In genomic region chr4:45848825-45849156, GRCm38 (mm10) we compare ENCODE assay signal across 14 mouse cellular contexts. TPM values are rescaled to one million over a fixed set of nuclear protein-coding genes. Genes with fewer than 3 reads are reported as not detected.
DNase-seq lines count a peak whose midpoint lies in the region; ATAC-seq lines count a peak whose summit lies in the region.
"Had no signal": no experiment of that assay in that cellular context is flagged by ENCODE, and none has a peak within 500 bp of the region (broad histone marks: within the 10 kb centered on the region; RNA-seq: fewer than 3 reads in every experiment).

No protein-coding gene starts in this region.

- H3K27ac ChIP-seq in midbrain, embryonic 10.5 days (replicated peaks): 0 out of 2 replicates have a peak overlapping the region, but pooled peaks have one; percentile 3
- H3K27ac ChIP-seq in midbrain, embryonic 14.5 days (replicated peaks; ENCODE audit: low read depth, low read length): no peak overlapping the region
- peak overlapping the region; percentile 45; the same call in 1 of the 2 replicates for H3K27ac ChIP-seq in kidney, embryonic 15.5 days
- no peak overlapping the region for H3K27ac ChIP-seq in limb, embryonic 15.5 days
- H3K27ac ChIP-seq in neural tube, embryonic 15.5 days (replicated peaks): no peak overlapping the region
- H3K27ac ChIP-seq in heart, embryonic 11.5 days (ENCODE audit: low read depth, low read length): no peak overlapping the region
- H3K27ac ChIP-seq in embryonic facial prominence, embryonic 10.5 days (replicated peaks): no peak overlapping the region
- H3K27ac ChIP-seq: embryonic facial prominence, embryonic 13.5 days; hindbrain, postnatal 0 days had no signal

- ATAC-seq in midbrain, embryonic 14.5 days (ENCODE audit: low FRiP score, low TSS enrichment): no peak
- ATAC-seq in kidney, embryonic 15.5 days (replicated peaks; ENCODE audit: low FRiP score): no peak
- ATAC-seq in limb, embryonic 15.5 days (ENCODE audit: insufficient number of reproducible peaks, low FRiP score, low TSS enrichment, low read depth): no peak
- ATAC-seq in neural tube, embryonic 15.5 days (ENCODE audit: low FRiP score): no peak
- ATAC-seq in heart, embryonic 11.5 days (replicated peaks; ENCODE audit: insufficient number of reproducible peaks, low FRiP score, low TSS enrichment): no peak
- ATAC-seq: forebrain, postnatal 0 days; hindbrain, postnatal 0 days had no signal

- no peak overlapping the region for H3K9ac ChIP-seq in midbrain, embryonic 14.5 days (replicated peaks; ENCODE audit: low read length)
- H3K9ac ChIP-seq in kidney, embryonic 15.5 days: no peak overlapping the region
- H3K9ac ChIP-seq in limb, embryonic 15.5 days: no peak overlapping the region
- H3K9ac ChIP-seq in neural tube, embryonic 15.5 days (replicated peaks): no peak overlapping the region
- no peak overlapping the region for H3K9ac ChIP-seq in heart, embryonic 11.5 days (ENCODE audit: low read depth, low read length)
- H3K9ac ChIP-seq: embryonic facial prominence, embryonic 13.5 days; forebrain, postnatal 0 days had no signal

- no peaks in the 10 kb centered on the region for H3K9me3 ChIP-seq in midbrain, embryonic 10.5 days (replicated peaks)
- H3K9me3 ChIP-seq in midbrain, embryonic 14.5 days (ENCODE audit: control insufficient read depth, low read length): no peaks in the 10 kb centered on the region
- H3K9me3 ChIP-seq in kidney, embryonic 15.5 days (replicated peaks): no peaks in the 10 kb centered on the region
- H3K9me3 ChIP-seq in limb, embryonic 15.5 days: no peaks in the 10 kb centered on the region
- H3K9me3 ChIP-seq in neural tube, embryonic 15.5 days (replicated peaks): no peaks in the 10 kb centered on the region
- H3K9me3 ChIP-seq in heart, embryonic 11.5 days (replicated peaks; ENCODE audit: control insufficient read depth, low read length): no peaks in the 10 kb centered on the region
- no peaks in the 10 kb centered on the region for H3K9me3 ChIP-seq in embryonic facial prominence, embryonic 10.5 days
- H3K9me3 ChIP-seq: embryonic facial prominence, embryonic 13.5 days had no signal

- no peaks in the 10 kb centered on the region for H3K36me3 ChIP-seq in midbrain, embryonic 10.5 days
- H3K36me3 ChIP-seq in midbrain, embryonic 14.5 days (ENCODE audit: control insufficient read depth, insufficient read depth, low read length): no peaks in the 10 kb centered on the region
- H3K36me3 ChIP-seq in kidney, embryonic 15.5 days: no peaks in the 10 kb centered on the region
- H3K36me3 ChIP-seq in limb, embryonic 15.5 days: no peaks in the 10 kb centered on the region
- H3K36me3 ChIP-seq in neural tube, embryonic 15.5 days: no peaks in the 10 kb centered on the region
- H3K36me3 ChIP-seq in heart, embryonic 11.5 days (ENCODE audit: control insufficient read depth, insufficient read depth, low read length): no peaks in the 10 kb centered on the region
- no peaks in the 10 kb centered on the region for H3K36me3 ChIP-seq in embryonic facial prominence, embryonic 10.5 days (replicated peaks)
- H3K36me3 ChIP-seq: embryonic facial prominence, embryonic 13.5 days had no signal

- H3K4me1 ChIP-seq in midbrain, embryonic 10.5 days: peaks cover 24% of the 10 kb centered on the region
- H3K4me1 ChIP-seq in midbrain, embryonic 14.5 days (ENCODE audit: control insufficient read depth, insufficient read depth, low read length): no peaks in the 10 kb centered on the region
- H3K4me1 ChIP-seq in kidney, embryonic 15.5 days: peaks cover 34% of the 10 kb centered on the region
- peaks cover 8% of the 10 kb centered on the region for H3K4me1 ChIP-seq in limb, embryonic 15.5 days
- peaks cover 13% of the 10 kb centered on the region for H3K4me1 ChIP-seq in neural tube, embryonic 15.5 days
- H3K4me1 ChIP-seq in heart, embryonic 11.5 days (ENCODE audit: control insufficient read depth, insufficient read depth, low read length): peaks cover 11% of the 10 kb centered on the region
- peaks cover 11% of the 10 kb centered on the region; the same call in 1 of the 2 replicates for H3K4me1 ChIP-seq in embryonic facial prominence, embryonic 10.5 days
- H3K4me1 ChIP-seq: embryonic facial prominence, embryonic 13.5 days had no signal

- H3K27me3 ChIP-seq in midbrain, embryonic 10.5 days (ENCODE audit: low read depth, poor library complexity, severe bottlenecking): peaks cover 36% of the 10 kb centered on the region
- no peaks in the 10 kb centered on the region for H3K27me3 ChIP-seq in midbrain, embryonic 14.5 days (ENCODE audit: control insufficient read depth, insufficient read depth, low read length)
- H3K27me3 ChIP-seq in kidney, embryonic 15.5 days: peaks cover 22% of the 10 kb centered on the region
- H3K27me3 ChIP-seq in limb, embryonic 15.5 days: peaks cover 55% of the 10 kb centered on the region
- H3K27me3 ChIP-seq in neural tube, embryonic 15.5 days (replicated peaks): no peaks in the 10 kb centered on the region; the same call in 1 of the 2 replicates
- H3K27me3 ChIP-seq in heart, embryonic 11.5 days (ENCODE audit: control insufficient read depth, insufficient read depth, low read length): peaks cover 26% of the 10 kb centered on the region
- peaks cover 29% of the 10 kb centered on the region; the same call in 1 of the 2 replicates for H3K27me3 ChIP-seq in embryonic facial prominence, embryonic 10.5 days (replicated peaks; ENCODE audit: low read depth, poor library complexity, severe bottlenecking)

- no peak for DNase-seq in midbrain, embryonic 10.5 days (ENCODE audit: low spot score)
- DNase-seq in midbrain, embryonic 14.5 days: no peak
- no peak for DNase-seq in lung, postnatal 4 days
- DNase-seq in embryonic facial prominence, embryonic 10.5 days (ENCODE audit: low spot score): no peak
- DNase-seq: cerebellum, adult 9-11 months; forebrain, postnatal 0 days; gastrocnemius, postnatal 36 days; left cerebral cortex, postnatal 4 days had no signal

- no peak overlapping the region for H3K4me3 ChIP-seq in midbrain, embryonic 10.5 days
- no peak overlapping the region for H3K4me3 ChIP-seq in midbrain, embryonic 14.5 days (replicated peaks; ENCODE audit: low read depth, low read length)
- H3K4me3 ChIP-seq in kidney, embryonic 15.5 days (replicated peaks): peak overlapping the region; percentile 15; the same call in 1 of the 2 replicates
- no peak overlapping the region for H3K4me3 ChIP-seq in limb, embryonic 15.5 days
- H3K4me3 ChIP-seq in neural tube, embryonic 15.5 days (replicated peaks): no peak overlapping the region
- H3K4me3 ChIP-seq in heart, embryonic 11.5 days (ENCODE audit: low read depth, low read length): no peak overlapping the region
- no peak overlapping the region for H3K4me3 ChIP-seq in embryonic facial prominence, embryonic 10.5 days
- H3K4me3 ChIP-seq: embryonic facial prominence, embryonic 13.5 days had no signal

- H3K4me2 ChIP-seq in midbrain, embryonic 14.5 days (ENCODE audit: low read length): no peak overlapping the region
- peak overlapping the region; percentile 36; the same call in 1 of the 2 replicates for H3K4me2 ChIP-seq in kidney, embryonic 15.5 days
- H3K4me2 ChIP-seq in limb, embryonic 15.5 days: peak overlapping the region; percentile 6; the same call in 1 of the 2 replicates
- peak overlapping the region; percentile 13; the same call in 1 of the 2 replicates for H3K4me2 ChIP-seq in neural tube, embryonic 15.5 days
- H3K4me2 ChIP-seq in heart, embryonic 11.5 days: no peak overlapping the region
- H3K4me2 ChIP-seq: embryonic facial prominence, embryonic 13.5 days had no signal

- WGBS in midbrain, embryonic 10.5 days: 55% methylated on average over 10 of the region's 10 CpGs
- 42% methylated on average over 10 of the region's 10 CpGs for WGBS in midbrain, embryonic 14.5 days
- WGBS in kidney, embryonic 15.5 days: 18% methylated on average over 10 of the region's 10 CpGs
- 22% methylated on average over 10 of the region's 10 CpGs for WGBS in limb, embryonic 15.5 days
- WGBS in neural tube, embryonic 15.5 days: 17% methylated on average over 10 of the region's 10 CpGs
- WGBS in heart, embryonic 11.5 days (ENCODE audit: insufficient replicate concordance): 49% methylated on average over 10 of the region's 10 CpGs
- 56% methylated on average over 10 of the region's 10 CpGs for WGBS in embryonic facial prominence, embryonic 10.5 days

RNA-seq across cellular contexts. Expression of gene Stra6l, which starts 0.3 kb away (rescaled TPM):
- polyA plus RNA-seq in midbrain, embryonic 10.5 days (2016; fragmentation: Nextera tagmentation; extraction: Ambion mirVana): 0.11 and 0.17 TPM in 2 replicates
- 1.1 and 1.7 TPM in 2 replicates for polyA plus RNA-seq in midbrain, embryonic 14.5 days (2014; fragmentation: Nextera tagmentation; extraction: Ambion mirVana)
- 0.57 and 0.84 TPM in 2 replicates for polyA plus RNA-seq in kidney, embryonic 15.5 days (2015; fragmentation: Nextera tagmentation; extraction: Ambion mirVana)
- 0.61 and 0.63 TPM in 2 replicates for polyA plus RNA-seq in limb, embryonic 15.5 days (2015; fragmentation: Nextera tagmentation; extraction: Ambion mirVana)
- 0.50 and 1.1 TPM in 2 replicates for polyA plus RNA-seq in neural tube, embryonic 15.5 days (2015; fragmentation: Nextera tagmentation; extraction: Ambion mirVana)
- 0.27 TPM in 1 of 2 replicates, not detected in the other for polyA plus RNA-seq in heart, embryonic 11.5 days (2014; fragmentation: Nextera tagmentation; extraction: Ambion mirVana)
- 0.09 and 0.21 TPM in 2 replicates for polyA plus RNA-seq in embryonic facial prominence, embryonic 10.5 days (2016; fragmentation: Nextera tagmentation; extraction: Ambion mirVana)
- polyA plus RNA-seq: embryonic facial prominence, embryonic 13.5 days had no signal

RNA-seq across cellular contexts. Expression of gene Igfbpl1, which starts 22.1 kb away (rescaled TPM):
- polyA plus RNA-seq in midbrain, embryonic 10.5 days (2016; fragmentation: Nextera tagmentation; extraction: Ambion mirVana): 13.8 and 23.1 TPM in 2 replicates
- polyA plus RNA-seq in midbrain, embryonic 14.5 days (2014; fragmentation: Nextera tagmentation; extraction: Ambion mirVana): 112 and 143 TPM in 2 replicates
- polyA plus RNA-seq in kidney, embryonic 15.5 days (2015; fragmentation: Nextera tagmentation; extraction: Ambion mirVana): 0.06 and 0.10 TPM in 2 replicates
- polyA plus RNA-seq in limb, embryonic 15.5 days (2015; fragmentation: Nextera tagmentation; extraction: Ambion mirVana): 0.08 TPM in 1 of 2 replicates, not detected in the other
- 14.2 and 24.7 TPM in 2 replicates for polyA plus RNA-seq in neural tube, embryonic 15.5 days (2015; fragmentation: Nextera tagmentation; extraction: Ambion mirVana)
- 16.8 and 18.4 TPM in 2 replicates for polyA plus RNA-seq in heart, embryonic 11.5 days (2014; fragmentation: Nextera tagmentation; extraction: Ambion mirVana)
- 3.9 and 5.4 TPM in 2 replicates for polyA plus RNA-seq in embryonic facial prominence, embryonic 10.5 days (2016; fragmentation: Nextera tagmentation; extraction: Ambion mirVana)

RNA-seq across cellular contexts. Expression of gene Ccdc180, which starts 41.3 kb away (rescaled TPM):
- polyA plus RNA-seq in midbrain, embryonic 10.5 days (2016; fragmentation: Nextera tagmentation; extraction: Ambion mirVana): 0.02 TPM in 1 of 2 replicates, not detected in the other
- polyA plus RNA-seq in midbrain, embryonic 14.5 days (2014; fragmentation: Nextera tagmentation; extraction: Ambion mirVana): 0.07 and 0.14 TPM in 2 replicates
- polyA plus RNA-seq in kidney, embryonic 15.5 days (2015; fragmentation: Nextera tagmentation; extraction: Ambion mirVana): 0.35 and 0.58 TPM in 2 replicates
- 0.03 and 0.04 TPM in 2 replicates for polyA plus RNA-seq in limb, embryonic 15.5 days (2015; fragmentation: Nextera tagmentation; extraction: Ambion mirVana)
- polyA plus RNA-seq in neural tube, embryonic 15.5 days (2015; fragmentation: Nextera tagmentation; extraction: Ambion mirVana): 0.27 and 0.38 TPM in 2 replicates
- 0.07 and 0.21 TPM in 2 replicates for polyA plus RNA-seq in heart, embryonic 11.5 days (2014; fragmentation: Nextera tagmentation; extraction: Ambion mirVana)
- polyA plus RNA-seq in embryonic facial prominence, embryonic 10.5 days (2016; fragmentation: Nextera tagmentation; extraction: Ambion mirVana): 0.05 and 0.08 TPM in 2 replicates
- polyA plus RNA-seq: embryonic facial prominence, embryonic 13.5 days had no signal

RNA-seq across cellular contexts. Expression of gene Aldh1b1, which starts 50.0 kb away (rescaled TPM):
- 4.6 and 5.1 TPM in 2 replicates for polyA plus RNA-seq in midbrain, embryonic 10.5 days (2016; fragmentation: Nextera tagmentation; extraction: Ambion mirVana)
- polyA plus RNA-seq in midbrain, embryonic 14.5 days (2014; fragmentation: Nextera tagmentation; extraction: Ambion mirVana): 14.7 and 15.2 TPM in 2 replicates
- polyA plus RNA-seq in kidney, embryonic 15.5 days (2015; fragmentation: Nextera tagmentation; extraction: Ambion mirVana): 10.8 and 11.2 TPM in 2 replicates
- polyA plus RNA-seq in limb, embryonic 15.5 days (2015; fragmentation: Nextera tagmentation; extraction: Ambion mirVana): 2.4 and 3.0 TPM in 2 replicates
- 18.7 and 36.7 TPM in 2 replicates for polyA plus RNA-seq in neural tube, embryonic 15.5 days (2015; fragmentation: Nextera tagmentation; extraction: Ambion mirVana)
- 33.1 and 49.0 TPM in 2 replicates for polyA plus RNA-seq in heart, embryonic 11.5 days (2014; fragmentation: Nextera tagmentation; extraction: Ambion mirVana)
- polyA plus RNA-seq in embryonic facial prominence, embryonic 10.5 days (2016; fragmentation: Nextera tagmentation; extraction: Ambion mirVana): 5.0 and 5.2 TPM in 2 replicates

Comparison
In these comparisons a context has a peak if more than half of its experiments do, and no peak if none do; other contexts are left out.
1. H3K27ac ChIP-seq: peak in midbrain, embryonic 10.5 days (single experiment) and kidney, embryonic 15.5 days (single experiment); none in midbrain, embryonic 14.5 days (single experiment), limb, embryonic 15.5 days (single experiment), neural tube, embryonic 15.5 days (single experiment), heart, embryonic 11.5 days (single experiment) and embryonic facial prominence, embryonic 10.5 days (single experiment).
2. H3K4me2 ChIP-seq: peak in kidney, embryonic 15.5 days (single experiment), limb, embryonic 15.5 days (single experiment) and neural tube, embryonic 15.5 days (single experiment); none in midbrain, embryonic 14.5 days (single experiment) and heart, embryonic 11.5 days (single experiment).